Mouse (Mus musculus) C2C12 (cell line): ENCODE results near the gene Phospho1. TPM values are rescaled to one million over a fixed set of nuclear protein-coding genes. Genes with fewer than 3 reads are reported as not detected.

Experiments
- H3K27me3 ChIP-seq: one replicate; pipeline ENCODE4 v1.6.1; 2011; ENCODE audit not compliant: control insufficient read depth, insufficient read depth, insufficient read length
- H3K36me3 ChIP-seq: one replicate; pipeline ENCODE4 v1.6.1; 2011; ENCODE audit not compliant: control insufficient read depth, insufficient read depth
- H3K4me3 ChIP-seq: one replicate; pipeline ENCODE4 v1.5.1; 2011; ENCODE audit warnings: mild to moderate bottlenecking, control low read depth; ENCODE audit not compliant: poor library complexity, insufficient read depth, severe bottlenecking
- H3K79me2 ChIP-seq: one replicate; pipeline ENCODE4 v1.6.1; 2011; ENCODE audit not compliant: control insufficient read depth, insufficient read depth
- H3K79me3 ChIP-seq: one replicate; pipeline ENCODE4 v1.6.1; 2011; ENCODE audit warnings: low read depth, control low read depth
- H3ac ChIP-seq: one replicate; pipeline ENCODE3; 2011; ENCODE audit warnings: low read depth; ENCODE audit not compliant: control insufficient read depth, insufficient read length
- CEBPB ChIP-seq: IDR thresholded peaks from one replicate; pipeline ENCODE4 v1.6.1; 2011; ENCODE audit warnings: low read depth, mild to moderate bottlenecking, control low read depth, moderate library complexity
- CTCF ChIP-seq: IDR thresholded peaks from one replicate; pipeline ENCODE4 v1.5.1; 2011; ENCODE audit not compliant: control insufficient read depth, insufficient read depth, insufficient read length
- FOSL1 ChIP-seq: IDR thresholded peaks from one replicate; pipeline ENCODE4 v1.8.0; 2011; ENCODE audit warnings: mild to moderate bottlenecking, low read length; ENCODE audit not compliant: poor library complexity, insufficient read depth, severe bottlenecking
- MAX ChIP-seq: IDR thresholded peaks from one replicate; pipeline ENCODE4 v1.6.1; 2011; ENCODE audit warnings: mild to moderate bottlenecking, control low read depth
- MYOD1 ChIP-seq: IDR thresholded peaks from one replicate; pipeline ENCODE4 v1.6.1; 2011; ENCODE audit warnings: low read depth; ENCODE audit not compliant: control insufficient read depth, insufficient read length
- MYOG ChIP-seq: IDR thresholded peaks from one replicate; pipeline ENCODE4 v1.6.1; 2011; ENCODE audit not compliant: control insufficient read depth, insufficient read length; ENCODE audit errors: extremely low read depth
- USF1 ChIP-seq: IDR thresholded peaks from one replicate; pipeline ENCODE4 v1.6.1; 2011; ENCODE audit warnings: low read depth, mild to moderate bottlenecking, control low read depth, moderate library complexity
- polyA plus RNA-seq: library from polyadenylated mRNA; unstranded; fragments of >200 nt; fragmentation: generic; extraction: Trizol; gene quantifications from one replicate; pipeline ENCODE4 v1.2.1, GENCODE M21; 2012; ENCODE audit warnings: missing spikeins

Gene Phospho1
- polyA plus RNA-seq, 1 experiment = 98.3 TPM

- Histone ChIP-seq H3K27me3 (no peaks in the 10 kb centered on the region), H3ac (no peak overlapping the region), H3K79me2 (no peaks in the 10 kb centered on the region), H3K79me3 (no peaks in the 10 kb centered on the region), H3K4me3 (no peak overlapping the region), H3K36me3 (no peaks in the 10 kb centered on the region)
- no peak for TF ChIP-seq CTCF
- TF ChIP-seq FOSL1 = no peak
- TF ChIP-seq MYOD1 = no peak
- TF ChIP-seq USF1 = no peak
- TF ChIP-seq MAX = no peak
- no peak for TF ChIP-seq MYOG
- no peak for TF ChIP-seq CEBPB
Observed at GRCm38 (mm10) chr11:95807884-95808283, 16.4 kb upstream of the Phospho1 start.

DNA sequence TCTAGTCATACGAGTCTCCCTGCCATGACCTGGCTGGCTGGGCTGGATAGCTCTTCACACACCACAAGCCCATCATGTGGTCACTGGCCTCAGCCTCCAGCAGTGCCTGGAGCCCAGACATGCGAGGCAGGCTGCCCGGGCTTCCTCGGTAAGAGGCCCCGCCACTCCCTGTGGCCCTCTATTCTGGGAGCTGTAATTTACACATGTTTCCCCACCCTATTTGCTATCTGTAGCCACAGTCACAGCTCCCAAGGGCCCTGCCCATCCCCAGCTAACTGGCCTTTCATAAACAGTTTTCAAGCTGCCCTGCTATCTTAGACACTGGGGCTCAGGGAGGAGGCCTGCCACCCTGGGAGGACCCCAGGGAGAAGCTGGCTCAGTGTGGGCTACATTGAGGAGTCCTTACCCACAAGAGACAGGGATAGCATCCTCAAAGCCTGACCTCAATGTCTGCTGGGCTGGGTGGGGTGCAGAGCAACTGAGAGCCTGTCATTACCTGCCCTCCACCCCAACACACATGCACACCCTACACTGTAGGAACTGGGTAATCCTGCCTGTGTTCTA is 15.8 kb upstream of the Phospho1 start:
- TF ChIP-seq CTCF = no peak
- TF ChIP-seq MYOG = no peak
- TF ChIP-seq FOSL1 = no peak
- no peak for TF ChIP-seq USF1
- no peak for TF ChIP-seq MAX
- no peak for TF ChIP-seq CEBPB
- TF ChIP-seq MYOD1 = no peak

GRCm38 (mm10) chr11:95809603-95810002 is 14.7 kb upstream of the Phospho1 start:
- no peak for TF ChIP-seq CTCF
- no peak for TF ChIP-seq USF1
- no peak for TF ChIP-seq MAX

More for the DNA sequence above, 15.8 kb upstream of the Phospho1 start:
- H3K36me3 ChIP-seq = no peaks in the 10 kb centered on the region
- H3K79me3 ChIP-seq = no peaks in the 10 kb centered on the region
- no peak overlapping the region for H3ac ChIP-seq
- no peak overlapping the region for H3K4me3 ChIP-seq
- H3K79me2 ChIP-seq = no peaks in the 10 kb centered on the region
- H3K27me3 ChIP-seq = no peaks in the 10 kb centered on the region

DNA sequence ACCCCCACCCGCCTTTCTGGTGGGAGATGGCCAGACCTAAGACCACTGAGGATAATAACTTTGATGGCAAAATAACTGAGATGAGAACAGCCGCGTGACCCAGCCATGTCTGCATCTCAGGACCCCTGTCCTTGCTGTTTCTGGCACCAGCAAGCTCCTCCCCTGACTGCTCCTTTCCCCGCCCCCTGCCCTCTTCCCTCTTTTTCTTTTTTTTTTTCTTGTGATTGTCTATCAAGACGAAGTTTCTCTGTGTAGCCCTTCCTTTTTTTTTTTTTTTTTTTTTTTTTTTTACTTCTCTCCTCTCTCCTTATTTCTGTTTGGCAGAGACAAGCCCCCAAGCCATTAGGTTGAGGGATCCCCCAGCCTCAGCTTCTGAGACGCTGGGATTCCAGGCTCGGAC is 13.5 kb upstream of the Phospho1 start:
- Histone ChIP-seq H3K4me3 (no peak overlapping the region), H3K27me3 (no peaks in the 10 kb centered on the region), H3K79me3 (no peaks in the 10 kb centered on the region), H3K79me2 (no peaks in the 10 kb centered on the region), H3K36me3 (no peaks in the 10 kb centered on the region), H3ac (no peak overlapping the region)
- TF ChIP-seq MAX (no peak), USF1 (no peak), MYOD1 (no peak), MYOG (no peak), CEBPB (no peak), FOSL1 (no peak), CTCF (no peak)

More at GRCm38 (mm10) chr11:95809603-95810002, 14.7 kb upstream of the Phospho1 start:
- Histone ChIP-seq H3K79me3 (no peaks in the 10 kb centered on the region), H3K27me3 (no peaks in the 10 kb centered on the region), H3K36me3 (no peaks in the 10 kb centered on the region), H3ac (no peak overlapping the region), H3K4me3 (no peak overlapping the region), H3K79me2 (no peaks in the 10 kb centered on the region)

- Histone ChIP-seq H3K27me3 (no peaks in the 10 kb centered on the region), H3K36me3 (no peaks in the 10 kb centered on the region), H3K79me3 (no peaks in the 10 kb centered on the region), H3ac (no peak overlapping the region), H3K4me3 (no peak overlapping the region), H3K79me2 (no peaks in the 10 kb centered on the region)
- TF ChIP-seq MYOD1 (no peak), MAX (no peak), USF1 (no peak), FOSL1 (no peak), CEBPB (no peak)
Observed at GRCm38 (mm10) chr11:95811741-95812140, 12.6 kb upstream of the Phospho1 start.

DNA sequence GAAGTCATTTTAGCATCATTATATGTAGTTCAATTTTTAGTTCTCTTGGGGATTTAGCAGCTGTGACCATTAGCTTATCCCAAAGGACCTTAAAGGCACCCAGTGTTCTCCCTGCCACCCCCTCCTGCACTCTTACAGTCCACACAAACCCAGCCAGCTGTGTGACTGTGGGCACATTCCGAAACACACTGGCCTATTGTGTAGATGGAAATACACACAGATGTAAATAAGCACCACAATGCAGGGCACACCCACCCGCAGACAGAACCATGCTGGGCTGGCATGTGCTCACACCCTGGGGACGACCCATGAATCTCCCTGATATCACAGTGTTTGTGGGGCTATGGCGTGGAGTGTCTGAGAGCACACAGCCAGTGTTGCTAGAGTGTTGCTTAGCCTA is 12.1 kb upstream of the Phospho1 start:
- Histone ChIP-seq H3K36me3 (no peaks in the 10 kb centered on the region), H3K79me2 (no peaks in the 10 kb centered on the region), H3ac (no peak overlapping the region), H3K27me3 (no peaks in the 10 kb centered on the region), H3K79me3 (no peaks in the 10 kb centered on the region), H3K4me3 (no peak overlapping the region)
- TF ChIP-seq CTCF (no peak), MYOG (no peak), MYOD1 (no peak), FOSL1 (no peak), MAX (no peak), USF1 (no peak), CEBPB (no peak)
